In genomic region chr3:45432172-45432765, GRCm38 (mm10) we compare ENCODE assay signal across 17 mouse cellular contexts. TPM values are rescaled to one million over a fixed set of nuclear protein-coding genes. Genes with fewer than 3 reads are reported as not detected.
DNase-seq lines count a peak whose midpoint lies in the region; ATAC-seq and TF ChIP-seq lines count a peak whose summit lies in the region.
"Had no signal": no experiment of that assay in that cellular context is flagged by ENCODE, and none has a peak within 500 bp of the region (broad histone marks: within the 10 kb centered on the region; RNA-seq: fewer than 3 reads in every experiment).

No protein-coding gene starts in this region.

- H3K4me2 ChIP-seq in heart, embryonic 13.5 days = 0 out of 2 replicates have a peak overlapping the region, but pooled peaks have one; percentile 20
- H3K4me2 ChIP-seq in heart, embryonic 11.5 days = no peak overlapping the region
- H3K4me2 ChIP-seq in midbrain, postnatal 0 days (ENCODE audit: low read depth, low read length, poor library complexity, severe bottlenecking) = no peak overlapping the region
- H3K4me2 ChIP-seq in midbrain, embryonic 15.5 days = no peak overlapping the region
- H3K4me2 ChIP-seq in limb, embryonic 12.5 days = peak overlapping the region; percentile 41
- H3K4me2 ChIP-seq: lung, embryonic 14.5 days had no signal

- H3K27me3 ChIP-seq in heart, embryonic 13.5 days (replicated peaks) = no peaks in the 10 kb centered on the region
- no peaks in the 10 kb centered on the region for H3K27me3 ChIP-seq in heart, embryonic 11.5 days (ENCODE audit: control insufficient read depth, insufficient read depth, low read length)
- no peaks in the 10 kb centered on the region for H3K27me3 ChIP-seq in midbrain, postnatal 0 days (ENCODE audit: insufficient read depth, low read length)
- H3K27me3 ChIP-seq in midbrain, embryonic 15.5 days (replicated peaks) = no peaks in the 10 kb centered on the region
- no peaks in the 10 kb centered on the region for H3K27me3 ChIP-seq in limb, embryonic 12.5 days
- H3K27me3 ChIP-seq: megakaryocyte, embryonic 14.5 days had no signal

- no peaks in the 10 kb centered on the region for H3K36me3 ChIP-seq in heart, embryonic 13.5 days
- no peaks in the 10 kb centered on the region for H3K36me3 ChIP-seq in heart, embryonic 11.5 days (ENCODE audit: control insufficient read depth, insufficient read depth, low read length)
- no peaks in the 10 kb centered on the region for H3K36me3 ChIP-seq in midbrain, postnatal 0 days (ENCODE audit: insufficient read depth, low read length)
- no peaks in the 10 kb centered on the region for H3K36me3 ChIP-seq in midbrain, embryonic 15.5 days (replicated peaks)
- no peaks in the 10 kb centered on the region for H3K36me3 ChIP-seq in limb, embryonic 12.5 days
- H3K36me3 ChIP-seq: G1E had no signal

- no peak overlapping the region for H3K9ac ChIP-seq in heart, embryonic 13.5 days
- H3K9ac ChIP-seq in heart, embryonic 11.5 days (ENCODE audit: low read depth, low read length) = no peak overlapping the region
- no peak overlapping the region for H3K9ac ChIP-seq in midbrain, postnatal 0 days (replicated peaks; ENCODE audit: low read length, poor library complexity, severe bottlenecking)
- H3K9ac ChIP-seq in midbrain, embryonic 15.5 days = no peak overlapping the region
- H3K9ac ChIP-seq in limb, embryonic 12.5 days (replicated peaks) = no peak overlapping the region
- H3K9ac ChIP-seq: lung, embryonic 14.5 days had no signal

- H3K9me3 ChIP-seq in heart, embryonic 13.5 days = no peaks in the 10 kb centered on the region
- no peaks in the 10 kb centered on the region for H3K9me3 ChIP-seq in heart, embryonic 11.5 days (replicated peaks; ENCODE audit: control insufficient read depth, low read length)
- H3K9me3 ChIP-seq in midbrain, postnatal 0 days (ENCODE audit: low read length) = no peaks in the 10 kb centered on the region
- no peaks in the 10 kb centered on the region for H3K9me3 ChIP-seq in midbrain, embryonic 15.5 days
- no peaks in the 10 kb centered on the region for H3K9me3 ChIP-seq in limb, embryonic 12.5 days
- H3K9me3 ChIP-seq: G1E; megakaryocyte, embryonic 14.5 days had no signal

- no peak overlapping the region for H3K27ac ChIP-seq in heart, embryonic 13.5 days (replicated peaks)
- no peak overlapping the region for H3K27ac ChIP-seq in heart, embryonic 11.5 days (ENCODE audit: low read depth, low read length)
- H3K27ac ChIP-seq in midbrain, postnatal 0 days (ENCODE audit: low read depth, low read length) = no peak overlapping the region
- H3K27ac ChIP-seq in midbrain, embryonic 15.5 days = no peak overlapping the region
- no peak overlapping the region for H3K27ac ChIP-seq in limb, embryonic 12.5 days

- no peak overlapping the region for H3K4me3 ChIP-seq in heart, embryonic 13.5 days
- H3K4me3 ChIP-seq in heart, embryonic 11.5 days (ENCODE audit: low read depth, low read length) = no peak overlapping the region
- H3K4me3 ChIP-seq in midbrain, postnatal 0 days (ENCODE audit: low read depth, low read length) = no peak overlapping the region
- H3K4me3 ChIP-seq in midbrain, embryonic 15.5 days = no peak overlapping the region
- H3K4me3 ChIP-seq in limb, embryonic 12.5 days (replicated peaks) = peak overlapping the region; percentile 23; the same call in 1 of the 2 replicates
- H3K4me3 ChIP-seq: megakaryocyte, embryonic 14.5 days; myocyte had no signal

- ATAC-seq in heart, embryonic 13.5 days (ENCODE audit: extremely low read depth, insufficient number of reproducible peaks, low FRiP score, low TSS enrichment) = no peak
- ATAC-seq in heart, embryonic 11.5 days (replicated peaks; ENCODE audit: insufficient number of reproducible peaks, low FRiP score, low TSS enrichment) = no peak
- ATAC-seq in midbrain, postnatal 0 days (ENCODE audit: low FRiP score) = no peak
- ATAC-seq in midbrain, embryonic 15.5 days (replicated peaks) = no peak
- ATAC-seq in limb, embryonic 12.5 days (ENCODE audit: insufficient number of reproducible peaks, insufficient read depth, low FRiP score, low TSS enrichment, low read depth) = no peak
- ATAC-seq: inflammation-experienced regulatory T-cells, adult 6 months had no signal

- TF ChIP-seq CTCF in midbrain, postnatal 0 days (IDR thresholded peaks at IDR 0.05) = no peak

- no peaks in the 10 kb centered on the region for H3K4me1 ChIP-seq in heart, embryonic 13.5 days
- H3K4me1 ChIP-seq in heart, embryonic 11.5 days (ENCODE audit: control insufficient read depth, insufficient read depth, low read length) = no peaks in the 10 kb centered on the region
- no peaks in the 10 kb centered on the region for H3K4me1 ChIP-seq in midbrain, postnatal 0 days (ENCODE audit: insufficient read depth, low read length)
- peaks cover 5% of the 10 kb centered on the region; the same call in 1 of the 2 replicates for H3K4me1 ChIP-seq in midbrain, embryonic 15.5 days
- H3K4me1 ChIP-seq in limb, embryonic 12.5 days (replicated peaks) = no peaks in the 10 kb centered on the region
- H3K4me1 ChIP-seq: megakaryocyte, embryonic 14.5 days had no signal

- WGBS in heart, embryonic 13.5 days = 46% methylated on average over 11 of the region's 11 CpGs
- WGBS in heart, embryonic 11.5 days (ENCODE audit: insufficient replicate concordance) = 50% methylated on average over 11 of the region's 11 CpGs
- WGBS in midbrain, postnatal 0 days = 46% methylated on average over 11 of the region's 11 CpGs
- 52% methylated on average over 11 of the region's 11 CpGs for WGBS in midbrain, embryonic 15.5 days
- WGBS in limb, embryonic 12.5 days = 35% methylated on average over 11 of the region's 11 CpGs

- DNase-seq in midbrain, postnatal 0 days (ENCODE audit: low spot score) = peak; percentile 12
- no peak for DNase-seq in spleen, postnatal 4 days (ENCODE audit: low spot score in 2 of 2)
- no peak for DNase-seq in ovary, postnatal 14 days (ENCODE audit: low spot score)
- DNase-seq: gastrocnemius, postnatal 36 days; kidney, postnatal 10 days; liver; lung, embryonic 14.5 days; thymus, postnatal 14 days had no signal

RNA-seq across cellular contexts. Expression of gene Pcdh10, which starts 54.1 kb away (rescaled TPM):
- 0.11 and 0.19 TPM in 2 replicates for polyA plus RNA-seq in heart, embryonic 13.5 days (2015; fragmentation: Nextera tagmentation; extraction: Ambion mirVana)
- polyA plus RNA-seq in heart, embryonic 11.5 days (2014; fragmentation: Nextera tagmentation; extraction: Ambion mirVana) = 0.43 and 0.76 TPM in 2 replicates
- 169 and 181 TPM in 2 replicates for total RNA-seq in midbrain, postnatal 0 days (2014; rRNA removed)
- 23.5 and 26.7 TPM in 2 replicates for polyA plus RNA-seq in midbrain, postnatal 0 days (2015; fragmentation: Nextera tagmentation; extraction: Ambion mirVana)
- polyA plus RNA-seq in midbrain, embryonic 15.5 days (2015; fragmentation: Nextera tagmentation; extraction: Ambion mirVana) = 23.5 and 24.4 TPM in 2 replicates
- polyA plus RNA-seq in limb, embryonic 12.5 days (2016; fragmentation: Nextera tagmentation; extraction: Ambion mirVana) = 8.7 and 8.8 TPM in 2 replicates
- polyA plus RNA-seq: G1E; heart, postnatal 0 days; myocyte had no signal

Comparison
In these comparisons a context has a peak if more than half of its experiments do, and no peak if none do; other contexts are left out.
1. H3K4me2 ChIP-seq: peak in heart, embryonic 13.5 days (single experiment) and limb, embryonic 12.5 days (single experiment); none in heart, embryonic 11.5 days (single experiment), midbrain, postnatal 0 days (single experiment) and midbrain, embryonic 15.5 days (single experiment).